Mouse (Mus musculus) mesoderm, embryonic 11.5 days (tissue): ENCODE results near the gene Olfr478.
"Not testable (repeated sequence)": the region's sequence is repeated elsewhere in the genome, so short reads cannot be mapped to it uniquely, and the experiment has no call there.

Experiments used
- DNase-seq: peaks from one replicate; pipeline ENCODE4 v3.0.0-alpha.2; 2012; ENCODE audit warnings: low read depth, low spot score

The Olfr478 gene

GRCm38 (mm10) chr7:108033889-108034288, at the start of gene Olfr478:
Gene Olfr478, minus strand, starts transcription at chr7:108033989.
- no peak for DNase-seq

- no peak for DNase-seq
Observed at GRCm38 (mm10) chr7:108079555-108079954, 45.8 kb upstream of the Olfr478 start, which contains the start of gene Olfr481. Gene Olfr481, plus strand, starts transcription at chr7:108079855.

- no peak for DNase-seq
Observed at GRCm38 (mm10) chr7:108067246-108067645, 33.5 kb upstream of the Olfr478 start, which contains the start of gene Olfr480. Gene Olfr480, minus strand, starts transcription at chr7:108067346.

GRCm38 (mm10) chr7:108050393-108050792, 16.6 kb upstream of the Olfr478 start, which contains the start of gene Olfr479:
Gene Olfr479, plus strand, starts transcription at chr7:108050693.
- DNase-seq: no peak

- DNase-seq: not testable (repeated sequence)
Observed at GRCm38 (mm10) chr7:108014256-108014655, 19.5 kb downstream of the Olfr478 start.

- DNase-seq: no peak
Observed at GRCm38 (mm10) chr7:107986393-107986792, 47.4 kb downstream of the Olfr478 start, which contains the start of gene Olfr477. Gene Olfr477, plus strand, starts transcription at chr7:107986693.
